Mouse (Mus musculus) G1E (cell line): Measurements from ENCODE around the gene Bclaf1.

Source experiments
- CTCF ChIP-seq: IDR thresholded peaks from 2 replicates; pipeline ENCODE4 v1.5.1; 2012; ENCODE audit warnings: low read depth, low read length, inconsistent platforms, mixed read lengths
- GATA1 ChIP-seq: IDR thresholded peaks from 2 replicates; pipeline ENCODE4 v1.6.1; 2012; ENCODE audit warnings: borderline replicate concordance, low read length, inconsistent platforms, mixed read lengths
- GATA2 ChIP-seq: IDR thresholded peaks from 2 replicates; pipeline ENCODE4 v1.6.1; 2012; ENCODE audit warnings: low read depth, low read length, inconsistent platforms, borderline replicate concordance
- POLR2AphosphoS5 ChIP-seq: IDR thresholded peaks from 2 replicates; pipeline ENCODE4 v1.6.1; 2012; ENCODE audit warnings: low read depth, low read length, inconsistent platforms; ENCODE audit not compliant: insufficient replicate concordance

GRCm38 (mm10) chr10:20264479-20264878 is 47.8 kb upstream of the Bclaf1 start:
- TF ChIP-seq CTCF (no peak), GATA1 (no peak), GATA2 (no peak), POLR2AphosphoS5 (no peak)
